Mouse (Mus musculus): ENCODE results near the gene Ung.

DNA sequence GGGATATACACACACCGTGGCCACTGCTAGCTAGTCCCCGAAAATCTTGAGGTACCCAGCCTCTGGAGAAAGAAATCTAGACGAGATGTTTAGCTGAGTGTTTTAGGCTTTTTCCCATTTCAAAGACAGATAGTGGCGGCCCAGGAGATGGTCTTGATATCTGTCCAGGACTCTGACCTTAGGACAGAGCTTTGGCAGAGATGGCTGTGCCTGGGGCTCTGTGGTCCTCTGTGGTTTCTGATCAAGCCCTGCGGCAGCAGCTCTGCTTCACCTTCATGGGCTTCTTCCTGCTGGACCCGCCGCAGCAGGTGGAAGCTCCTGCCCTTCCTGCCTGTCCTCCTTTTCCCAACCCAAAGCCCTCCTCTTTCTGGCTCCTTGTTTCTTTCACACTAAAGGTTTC, 40.2 kb downstream of the Ung start:
- TF ChIP-seq CTCF (IDR thresholded peaks at IDR 0.05; ENCODE audit: insufficient read depth, low read depth, low read length) = no peak
- TF ChIP-seq POLR2A (IDR thresholded peaks at IDR 0.05; ENCODE audit: insufficient read depth, low read depth, low read length) = no peak

Measured in olfactory bulb, adult 2 months (tissue).